Mouse (Mus musculus) splenic B cell, adult 2 months (primary cell): ENCODE measurements around the gene Gpx2.

Source experiments
- DNase-seq: peaks from one replicate; pipeline ENCODE4 v3.0.0-alpha.2; 2011; ENCODE audit warnings: low read depth, low spot score
- H3K27me3 ChIP-seq: 2 replicates; pipeline ENCODE4 v1.6.1; 2012; ENCODE audit warnings: mild to moderate bottlenecking, low read length, moderate library complexity, mixed read lengths; ENCODE audit not compliant: control insufficient read depth, poor library complexity, insufficient read depth, severe bottlenecking
- H3K36me3 ChIP-seq: 2 replicates; pipeline ENCODE4 v1.6.1; 2012; ENCODE audit warnings: mild to moderate bottlenecking, low read length, moderate library complexity, mixed read lengths; ENCODE audit not compliant: control insufficient read depth, poor library complexity, insufficient read depth, severe bottlenecking

Gpx2 gene

GRCm38 (mm10) chr12:76795350-76795749 lies at the start of gene Gpx2:
Gpx2 (minus strand) TSS chr12:76795554.
- no peaks in the 10 kb centered on the region for H3K36me3 ChIP-seq
- no peak for DNase-seq
- H3K27me3 ChIP-seq, result no peaks in the 10 kb centered on the region

GRCm38 (mm10) chr12:76844346-76845061 lies 49.1 kb upstream of the Gpx2 start:
- no peak for DNase-seq
- no peaks in the 10 kb centered on the region for H3K27me3 ChIP-seq

GRCm38 (mm10) chr12:76840081-76840480 lies 44.7 kb upstream of the Gpx2 start:
- H3K27me3 ChIP-seq, result no peaks in the 10 kb centered on the region
- H3K36me3 ChIP-seq, result no peaks in the 10 kb centered on the region
- no peak for DNase-seq

More at GRCm38 (mm10) chr12:76844346-76845061, 49.1 kb upstream of the Gpx2 start:
- no peaks in the 10 kb centered on the region for H3K36me3 ChIP-seq

- H3K27me3 ChIP-seq, result no peaks in the 10 kb centered on the region
- DNase-seq, result no peak
- no peaks in the 10 kb centered on the region for H3K36me3 ChIP-seq
These were observed 43.9 kb upstream of the Gpx2 start for GRCm38 (mm10) chr12:76839298-76839697.

GRCm38 (mm10) chr12:76837844-76838650 lies 42.7 kb upstream of the Gpx2 start:
- Histone ChIP-seq H3K27me3 (no peaks in the 10 kb centered on the region), H3K36me3 (no peaks in the 10 kb centered on the region)
- DNase-seq, result no peak

GRCm38 (mm10) chr12:76837101-76837843 lies 41.9 kb upstream of the Gpx2 start:
- H3K27me3 ChIP-seq, result no peaks in the 10 kb centered on the region
- H3K36me3 ChIP-seq, result no peaks in the 10 kb centered on the region
- peak; percentile 95 for DNase-seq

GRCm38 (mm10) chr12:76832704-76833103 lies 37.4 kb upstream of the Gpx2 start:
- peak; percentile 71 for DNase-seq
- no peaks in the 10 kb centered on the region for H3K36me3 ChIP-seq
- no peaks in the 10 kb centered on the region for H3K27me3 ChIP-seq

GRCm38 (mm10) chr12:76825283-76825682 lies 29.9 kb upstream of the Gpx2 start:
- no peaks in the 10 kb centered on the region for H3K27me3 ChIP-seq
- no peaks in the 10 kb centered on the region for H3K36me3 ChIP-seq
- no peak for DNase-seq

GRCm38 (mm10) chr12:76822651-76823041 lies 27.3 kb upstream of the Gpx2 start, which contains the start of gene Rab15:
Rab15 (minus strand) TSS chr12:76822908.
- no peaks in the 10 kb centered on the region for H3K27me3 ChIP-seq
- DNase-seq, result no peak
- H3K36me3 ChIP-seq, result no peaks in the 10 kb centered on the region

GRCm38 (mm10) chr12:76822002-76822650 lies 26.8 kb upstream of the Gpx2 start:
- no peaks in the 10 kb centered on the region for H3K27me3 ChIP-seq
- no peaks in the 10 kb centered on the region for H3K36me3 ChIP-seq
- peak; percentile 13 for DNase-seq

GRCm38 (mm10) chr12:76820615-76821014 lies 25.3 kb upstream of the Gpx2 start:
- Histone ChIP-seq H3K27me3 (no peaks in the 10 kb centered on the region), H3K36me3 (no peaks in the 10 kb centered on the region)
- no peak for DNase-seq

- Histone ChIP-seq H3K27me3 (no peaks in the 10 kb centered on the region), H3K36me3 (no peaks in the 10 kb centered on the region)
- DNase-seq, result no peak
These were observed 24.5 kb upstream of the Gpx2 start for GRCm38 (mm10) chr12:76819816-76820215.

GRCm38 (mm10) chr12:76818908-76819307 lies 23.6 kb upstream of the Gpx2 start:
- no peak for DNase-seq
- Histone ChIP-seq H3K27me3 (no peaks in the 10 kb centered on the region), H3K36me3 (no peaks in the 10 kb centered on the region)

GRCm38 (mm10) chr12:76818120-76818519 lies 22.8 kb upstream of the Gpx2 start:
- DNase-seq, result no peak
- Histone ChIP-seq H3K36me3 (no peaks in the 10 kb centered on the region), H3K27me3 (no peaks in the 10 kb centered on the region)
